Mouse (Mus musculus) urinary bladder, adult 2 months (tissue): Measurements from ENCODE around the gene Larp1b. TPM values are rescaled to one million over a fixed set of nuclear protein-coding genes. Genes with fewer than 3 reads are reported as not detected.

Source experiments
- DNase-seq: peaks from one replicate; pipeline ENCODE4 v3.0.0; 2022; ENCODE audit warnings: low spot score
- polyA plus RNA-seq: library from polyadenylated mRNA; depleted of rRNA; stranded (reverse); fragments of >200 nt; gene quantifications from 2 replicates; pipeline ENCODE4 v1.2.3, GENCODE M21; 2012; rRNA removed

Gene Larp1b
- polyA plus RNA-seq, 1 experiment: 25.2 TPM

GRCm38 (mm10) chr3:41082885-41083789 lies 133.5 kb downstream of the Larp1b start, which contains the start of gene Pgrmc2:
Pgrmc2 (minus strand) TSS chr3:41083046.
- peak; percentile 97 for DNase-seq

GRCm38 (mm10) chr3:41083790-41084112 lies 134.1 kb downstream of the Larp1b start:
- DNase-seq: no peak

- no peak for DNase-seq
Measured at GRCm38 (mm10) chr3:41084421-41084820, 134.8 kb downstream of the Larp1b start.

GRCm38 (mm10) chr3:41087071-41087470 lies 137.4 kb downstream of the Larp1b start:
- no peak for DNase-seq

Other genes with a start within 250 kb of the Larp1b start
- gene Slc25a31, start 241.0 kb upstream of the Larp1b start, polyA plus RNA-seq: 0.07 and 0.11 TPM in 2 replicates
- gene Hspa4l, start 205.3 kb upstream of the Larp1b start, polyA plus RNA-seq: 7.1 and 9.9 TPM in 2 replicates
- 3.0 and 3.2 TPM in 2 replicates for gene Plk4, start 149.8 kb upstream of the Larp1b start, polyA plus RNA-seq
- gene Mfsd8, start 102.9 kb upstream of the Larp1b start, polyA plus RNA-seq: 9.3 and 9.8 TPM in 2 replicates
- gene Abhd18, start 102.9 kb upstream of the Larp1b start, polyA plus RNA-seq: 5.1 and 5.5 TPM in 2 replicates
- gene 1700034I23Rik, start 47.3 kb upstream of the Larp1b start, polyA plus RNA-seq: 0.06 and 0.15 TPM in 2 replicates
- gene Pgrmc2, start 133.2 kb downstream of the Larp1b start, polyA plus RNA-seq: 31.8 and 38.2 TPM in 2 replicates